Mouse (Mus musculus) kidney, adult 2 months (tissue): ENCODE measurements at regions not wholly inside any gene's neighbourhood (a gene's known extent, or its start where the extent isn't known, plus 50 kb on each side); places are given as distances from the start of the nearest gene placed in this dataset.
A peak's percentile ranks its signal among the peaks of the same experiment; 100 is the strongest.

ENCODE experiments used
- DNase-seq: peaks from one replicate; pipeline ENCODE4 v3.0.0; 2021
- H3K27ac ChIP-seq: fragments of 200-500 bp; 2 replicates; pipeline ENCODE4 v1.5.1; 2012; ENCODE audit warnings: low read depth, low read length, control low read depth, inconsistent platforms; ENCODE audit not compliant: insufficient read depth
- H3K27me3 ChIP-seq: fragments of 200-500 bp; replicated peaks from 2 replicates; pipeline ENCODE4 v1.6.1; 2012; ENCODE audit warnings: mild to moderate bottlenecking, moderate library complexity, low read length, inconsistent platforms; ENCODE audit not compliant: control insufficient read depth, insufficient read depth
- H3K36me3 ChIP-seq: fragments of 200-500 bp; 2 replicates; pipeline ENCODE4 v1.6.1; 2012; ENCODE audit warnings: mild to moderate bottlenecking, moderate library complexity, low read length, inconsistent platforms; ENCODE audit not compliant: control insufficient read depth, insufficient read depth
- H3K4me1 ChIP-seq: fragments of 200-500 bp; 2 replicates; pipeline ENCODE4 v1.6.1; 2011; ENCODE audit warnings: low read length; ENCODE audit not compliant: control insufficient read depth, insufficient read depth
- H3K4me3 ChIP-seq: fragments of 200-500 bp; 2 replicates; pipeline ENCODE4 v1.5.1; 2011; ENCODE audit warnings: mild to moderate bottlenecking, low read depth, low read length, control low read depth; ENCODE audit not compliant: insufficient read depth
- CTCF ChIP-seq: fragments of 200-500 bp; conservative IDR thresholded peaks from 2 replicates; pipeline ENCODE4 v1.5.1; 2011; ENCODE audit warnings: low read depth, mild to moderate bottlenecking, control low read depth, low read length, moderate library complexity, mixed read lengths; ENCODE audit not compliant: insufficient read depth, insufficient read length
- POLR2A ChIP-seq: fragments of 200-500 bp; IDR thresholded peaks from one replicate; pipeline ENCODE4 v1.6.1; 2011; ENCODE audit warnings: low read depth, low read length, control low read depth
- WGBS: fragments of 180-500 bp; shearing (Covaris S2); methylation state at CpG from one replicate; pipeline ENCODE4 v1.1.7; 2018; 5-methylcytosine and 5-hydroxymethylcytosine counted together

DNA sequence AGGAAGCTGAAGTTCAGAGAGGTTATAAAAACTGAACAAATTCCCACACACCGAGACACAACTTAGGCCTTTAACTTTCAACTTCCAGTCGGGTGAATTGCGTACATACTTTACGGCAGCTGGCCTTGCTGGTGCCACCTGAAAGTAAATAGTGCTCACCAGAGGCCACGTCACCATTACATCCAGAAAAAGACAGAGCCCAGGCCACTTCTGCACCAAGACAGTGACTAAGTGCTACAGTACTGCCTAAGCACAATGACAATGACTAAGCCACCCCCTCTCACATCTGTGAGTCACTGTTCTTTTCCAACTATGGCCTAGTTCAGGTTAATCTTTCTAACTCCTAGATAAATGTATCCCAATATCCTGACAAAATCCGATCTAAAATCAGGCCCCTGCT lies 215.7 kb upstream of the Btbd3 start:
- no peak overlapping the region for H3K4me3 ChIP-seq
- H3K27ac ChIP-seq = peak overlapping the region; percentile 69
- TF ChIP-seq POLR2A = no peak
- no peak for TF ChIP-seq CTCF
- H3K27me3 ChIP-seq = no peaks in the 10 kb centered on the region
- no peaks in the 10 kb centered on the region for H3K4me1 ChIP-seq
- no peak for DNase-seq
- no peaks in the 10 kb centered on the region for H3K36me3 ChIP-seq
- WGBS = 64% methylated on average over 6 of the region's 6 CpGs

DNA sequence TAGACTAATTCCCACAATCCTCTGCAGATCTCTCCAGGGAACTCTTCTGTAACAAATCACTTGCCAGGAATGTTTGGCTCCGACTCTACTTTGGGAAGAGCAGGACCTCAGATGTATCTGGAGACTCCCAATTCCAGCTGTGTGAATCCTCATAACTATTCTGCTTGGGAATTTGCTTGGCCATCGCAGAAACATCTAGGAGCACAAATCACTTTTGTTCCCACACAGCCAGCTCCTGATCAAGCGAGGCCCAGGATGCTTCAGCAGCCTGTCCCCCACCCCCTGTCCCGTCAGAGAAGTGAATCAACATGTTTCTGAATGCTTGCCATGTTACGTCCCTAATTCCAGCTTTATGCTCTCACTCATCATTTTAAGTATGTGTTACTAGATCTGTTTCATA lies 216.1 kb upstream of the Btbd3 start:
- no peaks in the 10 kb centered on the region for H3K4me1 ChIP-seq
- 60% methylated on average over 5 of the region's 5 CpGs for WGBS
- no peak overlapping the region for H3K4me3 ChIP-seq
- DNase-seq = peak; percentile 42
- H3K36me3 ChIP-seq = no peaks in the 10 kb centered on the region
- no peaks in the 10 kb centered on the region for H3K27me3 ChIP-seq
- no peak overlapping the region; the same call in 1 of the 2 replicates for H3K27ac ChIP-seq
- no peak for TF ChIP-seq POLR2A
- TF ChIP-seq CTCF = no peak

GRCm38 (mm10) chr2:138034123-138034736 lies 222.1 kb upstream of the Btbd3 start:
- WGBS = 77% methylated on average over 8 of the region's 8 CpGs
- no peak overlapping the region for H3K4me3 ChIP-seq
- H3K36me3 ChIP-seq = no peaks in the 10 kb centered on the region
- no peak overlapping the region for H3K27ac ChIP-seq
- no peaks in the 10 kb centered on the region for H3K27me3 ChIP-seq
- H3K4me1 ChIP-seq = no peaks in the 10 kb centered on the region
- TF ChIP-seq POLR2A (no peak), CTCF (no peak)
- DNase-seq = no peak

DNA sequence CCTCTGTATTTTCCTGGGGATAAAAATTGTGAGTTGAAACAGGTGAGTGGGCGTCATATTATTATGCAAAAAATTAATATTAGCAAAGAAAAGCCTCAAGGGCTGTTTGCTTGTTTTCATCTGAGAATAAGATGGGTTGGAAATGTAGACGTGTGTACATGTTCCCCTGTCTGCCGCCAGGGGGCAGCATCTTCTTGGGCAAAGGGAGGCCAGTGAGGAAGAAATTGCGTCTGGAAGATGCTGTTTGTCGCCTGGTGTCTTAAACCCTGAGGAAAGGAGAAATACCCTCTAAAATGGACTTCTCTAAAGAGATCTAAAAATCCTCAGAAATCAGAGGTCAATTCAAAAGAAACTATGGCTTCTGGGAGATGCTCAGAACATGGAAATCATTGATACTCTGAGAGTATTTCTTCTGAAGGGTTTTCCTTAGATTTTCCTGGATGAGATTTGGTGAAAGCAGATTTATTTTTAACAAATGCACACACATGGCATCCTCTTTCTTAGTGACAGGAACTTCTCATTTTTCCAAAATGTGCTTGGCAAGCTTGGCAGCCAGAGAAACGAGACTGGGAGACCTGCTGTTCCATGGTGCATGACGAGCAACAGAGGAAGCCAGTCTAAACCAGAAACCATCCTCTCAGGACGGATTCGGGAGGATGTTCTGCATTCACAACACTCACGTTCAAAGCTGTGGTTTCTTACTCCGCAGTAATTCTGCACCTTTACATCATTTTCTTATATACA lies 222.8 kb upstream of the Btbd3 start:
- WGBS = 13% methylated on average over 11 of the region's 11 CpGs
- H3K4me1 ChIP-seq = no peaks in the 10 kb centered on the region
- H3K4me3 ChIP-seq = no peak overlapping the region
- no peaks in the 10 kb centered on the region for H3K36me3 ChIP-seq
- H3K27me3 ChIP-seq = no peaks in the 10 kb centered on the region
- DNase-seq = peak; percentile 60
- TF ChIP-seq CTCF (peak; percentile 93), POLR2A (no peak)
- H3K27ac ChIP-seq = no peak overlapping the region

DNA sequence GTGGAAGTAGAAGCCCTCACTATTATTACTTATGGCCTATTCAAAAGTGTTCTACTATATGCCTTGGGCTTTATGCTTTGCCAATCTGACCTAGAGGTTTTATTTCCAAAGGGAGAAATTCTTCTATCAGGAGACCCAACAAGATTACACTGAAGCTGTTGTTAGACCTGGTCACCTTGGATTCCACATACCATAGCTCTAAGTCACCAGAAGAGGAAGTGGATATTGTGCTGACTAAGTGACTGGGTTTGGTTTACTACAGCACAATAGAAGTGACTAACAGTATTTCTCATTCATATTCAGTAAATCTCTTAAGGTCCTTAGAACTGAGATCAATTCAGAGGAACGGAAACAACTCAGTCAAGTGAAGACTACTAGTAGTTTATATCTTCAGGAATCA lies 229.0 kb upstream of the Btbd3 start:
- 93% methylated on average over 1 of the region's 1 CpGs for WGBS
- Histone ChIP-seq H3K36me3 (no peaks in the 10 kb centered on the region), H3K27ac (no peak overlapping the region), H3K4me3 (no peak overlapping the region), H3K27me3 (no peaks in the 10 kb centered on the region), H3K4me1 (no peaks in the 10 kb centered on the region)
- DNase-seq = no peak
- TF ChIP-seq POLR2A (no peak), CTCF (no peak)

DNA sequence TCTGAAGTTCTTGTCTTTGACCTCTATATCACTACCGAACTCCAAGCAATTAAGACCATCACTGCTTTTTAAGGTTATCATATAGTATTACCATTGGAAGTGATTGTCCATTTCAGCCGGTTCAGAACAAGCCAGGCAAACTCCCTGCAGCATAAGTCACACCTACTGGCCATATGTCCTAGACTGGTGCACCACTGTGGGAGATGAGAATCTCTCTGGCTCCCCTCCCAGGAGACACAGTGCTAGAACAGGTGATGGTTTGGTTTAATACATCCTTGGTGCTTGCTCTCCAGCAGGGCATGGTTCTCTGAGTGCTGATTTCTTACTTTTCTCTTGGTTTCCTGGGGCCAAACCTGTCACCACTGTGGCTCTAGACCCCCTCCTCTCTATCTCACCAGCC lies 232.8 kb upstream of the Btbd3 start:
- no peak for DNase-seq
- Histone ChIP-seq H3K4me1 (no peaks in the 10 kb centered on the region), H3K4me3 (no peak overlapping the region), H3K27me3 (no peaks in the 10 kb centered on the region), H3K36me3 (no peaks in the 10 kb centered on the region), H3K27ac (no peak overlapping the region)
- TF ChIP-seq CTCF = no peak
- no peak for TF ChIP-seq POLR2A
- 74% methylated on average over 2 of the region's 2 CpGs for WGBS

GRCm38 (mm10) chr2:137981766-137982165 lies 274.6 kb upstream of the Btbd3 start:
- no peak overlapping the region for H3K27ac ChIP-seq
- no peaks in the 10 kb centered on the region for H3K4me1 ChIP-seq
- TF ChIP-seq POLR2A (no peak), CTCF (no peak)
- no peaks in the 10 kb centered on the region for H3K27me3 ChIP-seq
- no peaks in the 10 kb centered on the region for H3K36me3 ChIP-seq
- 32% methylated on average over 3 of the region's 3 CpGs for WGBS
- DNase-seq = no peak
- no peak overlapping the region for H3K4me3 ChIP-seq
